Mouse (Mus musculus) liver, postnatal 0 days (tissue): ENCODE data around the gene Gphn.

ENCODE experiments used
- CTCF ChIP-seq: sonication (generic); IDR thresholded peaks from 2 replicates; pipeline ENCODE4 v1.5.1; 2016; ENCODE audit warnings: antibody characterized with exemption, low read depth
- EP300 ChIP-seq: IDR thresholded peaks from 2 replicates; pipeline ENCODE4 v1.6.1; 2016; ENCODE audit warnings: antibody characterized with exemption, low read depth, mild to moderate bottlenecking

GRCm38 (mm10) chr12:78678807-78679189 lies 452.6 kb downstream of the Gphn start:
- TF ChIP-seq CTCF = no peak
- no peak for TF ChIP-seq EP300
